ENCODE assay signal across 16 mouse cellular contexts in the genomic region with DNA sequence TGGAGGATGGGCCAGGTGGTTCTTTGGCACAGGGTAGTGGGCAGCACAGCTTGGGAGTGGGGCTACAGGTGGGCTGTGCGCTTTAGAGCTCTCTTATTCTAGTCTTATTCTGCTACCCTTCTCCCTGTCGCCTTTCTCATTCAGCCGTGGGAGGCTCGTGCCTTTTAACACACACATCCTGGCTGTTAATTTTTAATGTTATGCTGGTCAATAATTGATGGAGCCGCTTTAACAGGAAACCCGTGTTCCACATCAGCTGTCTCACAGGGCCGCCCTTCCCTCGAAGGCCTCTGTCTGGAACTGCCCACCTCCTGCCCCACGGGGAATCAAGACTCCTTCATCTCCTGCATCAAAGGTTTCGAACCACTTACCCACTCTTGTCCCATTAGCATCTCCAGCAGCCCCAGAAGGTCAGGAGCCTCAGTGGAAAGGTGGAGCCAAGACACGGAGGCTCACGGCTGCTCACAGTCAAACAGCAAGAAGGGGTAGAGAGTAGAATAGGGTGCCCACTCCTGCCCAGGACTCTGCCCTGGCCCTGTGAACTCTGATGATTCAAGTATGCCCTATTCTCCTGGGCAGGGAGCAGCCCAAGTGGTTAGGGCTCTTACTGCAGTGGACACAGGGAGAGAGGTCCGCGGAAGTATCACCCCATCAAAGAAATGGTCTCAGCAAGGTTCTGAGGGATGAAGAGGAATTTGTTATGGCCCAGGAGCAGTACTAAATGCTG. TPM values are rescaled to one million over a fixed set of nuclear protein-coding genes. Genes with fewer than 3 reads are reported as not detected.
DNase-seq lines count a peak whose midpoint lies in the region; ATAC-seq lines count a peak whose summit lies in the region.
"Had no signal": no experiment of that assay in that cellular context is flagged by ENCODE, and none has a peak within 500 bp of the region (broad histone marks: within the 10 kb centered on the region; RNA-seq: fewer than 3 reads in every experiment).

No protein-coding gene starts in this region.

- WGBS in midbrain, embryonic 10.5 days = 87% methylated on average over 14 of the region's 14 CpGs
- WGBS in midbrain, embryonic 11.5 days = 83% methylated on average over 14 of the region's 14 CpGs

- H3K4me1 ChIP-seq in midbrain, embryonic 10.5 days = peaks cover 57% of the 10 kb centered on the region
- H3K4me1 ChIP-seq in midbrain, embryonic 11.5 days (ENCODE audit: control insufficient read depth, insufficient read depth, low read length) = peaks cover 6% of the 10 kb centered on the region
- H3K4me1 ChIP-seq: limb, embryonic 15.5 days had no signal

- H3K27ac ChIP-seq in midbrain, embryonic 10.5 days (replicated peaks) = peak overlapping the region; percentile 59; the same call in 1 of the 2 replicates
- H3K27ac ChIP-seq in midbrain, embryonic 11.5 days (ENCODE audit: low read depth, low read length) = no peak overlapping the region; the same call in 1 of the 2 replicates
- H3K27ac ChIP-seq: embryonic facial prominence, embryonic 12.5 days; left cerebral cortex, adult 2 months; limb, embryonic 15.5 days had no signal

- H3K4me2 ChIP-seq in midbrain, embryonic 11.5 days = no peak overlapping the region
- H3K4me2 ChIP-seq: embryonic facial prominence, embryonic 12.5 days; limb, embryonic 15.5 days had no signal

- no peak for ATAC-seq in midbrain, embryonic 11.5 days (ENCODE audit: low FRiP score)
- no peak for ATAC-seq in erythroblast, adult 5-6 weeks (replicated peaks; ENCODE audit: low FRiP score, poor library complexity, severe bottlenecking)
- ATAC-seq: lung, postnatal 0 days had no signal

- H3K36me3 ChIP-seq in midbrain, embryonic 10.5 days = peaks cover 11% of the 10 kb centered on the region
- no peaks in the 10 kb centered on the region for H3K36me3 ChIP-seq in midbrain, embryonic 11.5 days (ENCODE audit: control insufficient read depth, insufficient read depth, low read length)
- H3K36me3 ChIP-seq: embryonic facial prominence, embryonic 12.5 days; G1E; limb, embryonic 15.5 days had no signal

- H3K9ac ChIP-seq in midbrain, embryonic 11.5 days (ENCODE audit: low read length) = no peak overlapping the region
- H3K9ac ChIP-seq: embryonic facial prominence, embryonic 12.5 days; limb, embryonic 15.5 days had no signal

- DNase-seq in midbrain, embryonic 10.5 days (ENCODE audit: low spot score) = no peak
- no peak for DNase-seq in midbrain, embryonic 11.5 days (ENCODE audit: low spot score, missing footprints)
- peak; percentile 71 for DNase-seq in kidney, adult 18-20 months
- DNase-seq in kidney, postnatal 25 days = peak; percentile 82 to 88
- DNase-seq in yolk sac, embryonic 10.5 days (ENCODE audit: low spot score) = peak; percentile 41
- no peak for DNase-seq in spleen, adult 12 weeks (ENCODE audit: low spot score)
- DNase-seq: adrenal gland, postnatal 25 days; cerebellum, postnatal 25 days; heart, postnatal 10 days; right cerebral cortex, adult 18-20 months had no signal

- H3K9me3 ChIP-seq in midbrain, embryonic 10.5 days (replicated peaks) = peaks cover 7% of the 10 kb centered on the region; the same call in 1 of the 2 replicates
- H3K9me3 ChIP-seq in midbrain, embryonic 11.5 days (ENCODE audit: control insufficient read depth, low read length) = no peaks in the 10 kb centered on the region
- H3K9me3 ChIP-seq: limb, embryonic 15.5 days had no signal

- no peaks in the 10 kb centered on the region for H3K27me3 ChIP-seq in midbrain, embryonic 10.5 days (ENCODE audit: low read depth, poor library complexity, severe bottlenecking)
- H3K27me3 ChIP-seq in midbrain, embryonic 11.5 days (ENCODE audit: control insufficient read depth, insufficient read depth, low read length) = no peaks in the 10 kb centered on the region
- H3K27me3 ChIP-seq: embryonic facial prominence, embryonic 12.5 days; limb, embryonic 15.5 days had no signal

- H3K4me3 ChIP-seq in midbrain, embryonic 10.5 days = no peak overlapping the region
- no peak overlapping the region for H3K4me3 ChIP-seq in midbrain, embryonic 11.5 days (ENCODE audit: low read depth, low read length)
- H3K4me3 ChIP-seq: embryonic facial prominence, embryonic 12.5 days; left cerebral cortex, adult 2 months; limb, embryonic 15.5 days had no signal

RNA-seq across cellular contexts. Expression of a gene that starts 51.4 kb away (rescaled TPM):
- 5.7 and 11.4 TPM in 2 replicates for polyA plus RNA-seq in midbrain, embryonic 10.5 days (2016; fragmentation: Nextera tagmentation; extraction: Ambion mirVana)
- 7.8 and 8.3 TPM in 2 replicates for polyA plus RNA-seq in midbrain, embryonic 11.5 days (2014; fragmentation: Nextera tagmentation; extraction: Ambion mirVana)
- total RNA-seq in erythroblast, adult 5-6 weeks (2015; ENCODE audit: low replicate concordance) = not detected in 2 replicates
- not detected in 2 replicates for total RNA-seq in erythroblast, adult 5-6 weeks (2017; ENCODE audit: low replicate concordance)
- polyA plus RNA-seq: G1E had no signal

Comparison
In these comparisons a context has a peak if more than half of its experiments do, and no peak if none do; other contexts are left out.
1. DNase-seq: peak in kidney, adult 18-20 months (single experiment), kidney, postnatal 25 days (2 of 2) and yolk sac, embryonic 10.5 days (single experiment); none in midbrain, embryonic 10.5 days (single experiment), midbrain, embryonic 11.5 days (single experiment) and spleen, adult 12 weeks (single experiment).